Comparison of ENCODE assay signal across 8 mouse cellular contexts in genomic region chr5:25472070-25472469, GRCm38 (mm10). TPM values are rescaled to one million over a fixed set of nuclear protein-coding genes. Genes with fewer than 3 reads are reported as not detected.
DNase-seq lines count a peak whose midpoint lies in the region; ATAC-seq and TF ChIP-seq lines count a peak whose summit lies in the region.

No protein-coding gene starts in this region.

- H3K27ac ChIP-seq in heart, embryonic 14.5 days (replicated peaks in 1 of 2; ENCODE audit: control insufficient read depth in 1 of 2, insufficient read depth in 1 of 2, low read depth in 2 of 2, low read length in 2 of 2) = no peak overlapping the region
- H3K27ac ChIP-seq in cortical plate, adult 2 months (ENCODE audit: insufficient read depth, low read length) = no peak overlapping the region
- peak overlapping the region; percentile 44 for H3K27ac ChIP-seq in hindbrain, embryonic 12.5 days

- H3K9ac ChIP-seq in heart, embryonic 14.5 days (ENCODE audit: low read length) = peak overlapping the region; percentile 44
- peak overlapping the region; percentile 45; the same call in 1 of the 2 replicates for H3K9ac ChIP-seq in hindbrain, embryonic 12.5 days

- ATAC-seq in heart, embryonic 14.5 days (ENCODE audit: insufficient number of reproducible peaks, insufficient read depth, low FRiP score, low read depth) = 0 out of 2 replicates have a peak, but pooled peaks have one; percentile 26
- no peak for ATAC-seq in hindbrain, embryonic 12.5 days (ENCODE audit: low FRiP score)
- ATAC-seq in megakaryocyte progenitor cell, adult 5-6 weeks (replicated peaks; ENCODE audit: poor library complexity) = peak; percentile 57

- no peaks in the 10 kb centered on the region for H3K9me3 ChIP-seq in heart, embryonic 14.5 days (ENCODE audit: control insufficient read depth, low read length)
- no peaks in the 10 kb centered on the region for H3K9me3 ChIP-seq in hindbrain, embryonic 12.5 days (replicated peaks)

- intact Hi-C loops in heart, postnatal 25 days (cut with DNase I) = no loop called here

- peaks cover 0 to 3% of the 10 kb centered on the region in 2 experiments; a peak in 1 of 4 replicates for H3K4me1 ChIP-seq in heart, embryonic 14.5 days (ENCODE audit: control insufficient read depth in 2 of 2, insufficient read depth in 2 of 2, low read length in 2 of 2)
- H3K4me1 ChIP-seq in cortical plate, adult 2 months (ENCODE audit: control insufficient read depth, insufficient read depth, low read length) = no peaks in the 10 kb centered on the region
- H3K4me1 ChIP-seq in hindbrain, embryonic 12.5 days = no peaks in the 10 kb centered on the region; the same call in 1 of the 2 replicates

- no peak for TF ChIP-seq CTCF in cortical plate, adult 2 months (IDR thresholded peaks at IDR 0.05; ENCODE audit: extremely low read depth, insufficient read depth, low read length)

- H3K36me3 ChIP-seq in heart, embryonic 14.5 days (ENCODE audit: control insufficient read depth, insufficient read depth, low read length) = no peaks in the 10 kb centered on the region
- H3K36me3 ChIP-seq in hindbrain, embryonic 12.5 days = no peaks in the 10 kb centered on the region

- TF ChIP-seq POLR2A in cortical plate, adult 2 months (IDR thresholded peaks at IDR 0.05; ENCODE audit: extremely low read depth, insufficient read depth, low read length) = no peak

- peak overlapping the region; percentile 37 to 46 for H3K4me3 ChIP-seq in heart, embryonic 14.5 days (ENCODE audit: control insufficient read depth in 1 of 2, insufficient read depth in 1 of 2, low read depth in 1 of 2, low read length in 2 of 2)
- peak overlapping the region; percentile 66 for H3K4me3 ChIP-seq in cortical plate, adult 2 months (ENCODE audit: insufficient read depth, low read length)
- peak overlapping the region; percentile 30 for H3K4me3 ChIP-seq in hindbrain, embryonic 12.5 days

- peak overlapping the region; percentile 55 for H3K4me2 ChIP-seq in heart, embryonic 14.5 days (ENCODE audit: low read length)
- peak overlapping the region; percentile 53 for H3K4me2 ChIP-seq in hindbrain, embryonic 12.5 days (replicated peaks)

- no peak for DNase-seq in heart, postnatal 25 days (ENCODE audit: low spot score)
- DNase-seq in urinary bladder, adult 2 months (ENCODE audit: low spot score) = no peak
- no peak for DNase-seq in thymus, postnatal 36 days
- DNase-seq in layer of hippocampus, adult 9-10 months (ENCODE audit: low spot score) = no peak

- H3K27me3 ChIP-seq in heart, embryonic 14.5 days (ENCODE audit: control insufficient read depth, insufficient read depth, low read length) = no peaks in the 10 kb centered on the region
- H3K27me3 ChIP-seq in hindbrain, embryonic 12.5 days = no peaks in the 10 kb centered on the region

- WGBS in heart, embryonic 14.5 days = 4% methylated on average over 6 of the region's 6 CpGs
- 2% methylated on average over 6 of the region's 6 CpGs for WGBS in hindbrain, embryonic 12.5 days

RNA-seq across cellular contexts. Expression of gene Kmt2c, which starts 26.5 kb away (rescaled TPM):
- polyA plus RNA-seq in heart, embryonic 14.5 days (2014; fragmentation: Nextera tagmentation; extraction: Ambion mirVana) = 14.0 and 15.4 TPM in 2 replicates
- total RNA-seq in heart, postnatal 25 days (2021) = 10 to 100 TPM; 38.4 to 45.5 TPM
- polyA plus RNA-seq in cortical plate, adult 2 months (2012; rRNA removed) = 37.7 and 38.3 TPM in 2 replicates
- polyA plus RNA-seq in hindbrain, embryonic 12.5 days (2016; fragmentation: Nextera tagmentation; extraction: Ambion mirVana) = 27.1 and 27.9 TPM in 2 replicates
- 34.8 and 47.3 TPM in 2 replicates for total RNA-seq in megakaryocyte progenitor cell, adult 5-6 weeks (2015)
- 20.2 and 31.9 TPM in 2 replicates for total RNA-seq in megakaryocyte progenitor cell, adult 5-6 weeks (2017)
- 32.9 and 35.1 TPM in 2 replicates for polyA plus RNA-seq in urinary bladder, adult 2 months (2012; rRNA removed)

RNA-seq across cellular contexts. Expression of gene Cct8l1, which starts 43.8 kb away (rescaled TPM):
- 0.09 TPM in 1 of 2 replicates, not detected in the other for polyA plus RNA-seq in heart, embryonic 14.5 days (2014; fragmentation: Nextera tagmentation; extraction: Ambion mirVana)
- total RNA-seq in heart, postnatal 25 days (2021) = under 1 TPM in 1 of 2 experiments, not detected in 1; 0.16 TPM
- polyA plus RNA-seq in cortical plate, adult 2 months (2012; rRNA removed) = 0.08 and 0.21 TPM in 2 replicates
- 0.14 TPM in 1 of 2 replicates, not detected in the other for polyA plus RNA-seq in hindbrain, embryonic 12.5 days (2016; fragmentation: Nextera tagmentation; extraction: Ambion mirVana)
- total RNA-seq in megakaryocyte progenitor cell, adult 5-6 weeks (2015) = not detected in 2 replicates
- total RNA-seq in megakaryocyte progenitor cell, adult 5-6 weeks (2017) = not detected in 2 replicates
- 0.14 TPM in 1 of 2 replicates, not detected in the other for polyA plus RNA-seq in urinary bladder, adult 2 months (2012; rRNA removed)
